Mouse (Mus musculus) kidney, postnatal 10 days (tissue): ENCODE measurements around the gene Olfr6.
"Not testable (repeated sequence)": the region's sequence is repeated elsewhere in the genome, so short reads cannot be mapped to it uniquely, and the experiment has no call there.

Source experiments
- DNase-seq: peaks from one replicate; pipeline ENCODE4 v3.0.0; 2021; ENCODE audit warnings: mixed read lengths

Olfr6 gene

GRCm38 (mm10) chr7:106963837-106964236 lies at the start of gene Olfr6:
Olfr6 (minus strand) TSS chr7:106963937.
- no peak for DNase-seq

DNA sequence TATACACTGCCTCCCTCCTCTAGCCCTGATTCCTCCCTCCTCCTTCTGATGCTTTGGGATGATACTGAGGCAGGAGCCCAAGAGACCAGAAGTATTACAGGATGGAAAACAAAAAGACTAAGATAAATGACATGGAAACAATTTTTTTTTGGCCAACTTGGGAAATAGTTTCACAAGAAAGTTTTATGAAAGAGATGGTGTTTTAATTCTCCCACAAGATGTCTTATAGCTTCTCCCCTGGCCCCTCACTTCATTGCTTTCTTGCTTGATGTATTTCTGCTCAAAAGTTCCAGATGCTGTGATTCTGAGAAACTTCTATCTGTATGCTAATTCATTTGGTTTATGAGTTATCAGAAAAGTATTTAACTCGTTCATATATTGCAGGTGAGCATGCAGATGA lies 42.2 kb upstream of the Olfr6 start, which contains the start of gene Olfr2:
TSS of gene Olfr2 (minus strand) at position 101 of the 400 bp plus-strand sequence.
- DNase-seq: no peak

DNA sequence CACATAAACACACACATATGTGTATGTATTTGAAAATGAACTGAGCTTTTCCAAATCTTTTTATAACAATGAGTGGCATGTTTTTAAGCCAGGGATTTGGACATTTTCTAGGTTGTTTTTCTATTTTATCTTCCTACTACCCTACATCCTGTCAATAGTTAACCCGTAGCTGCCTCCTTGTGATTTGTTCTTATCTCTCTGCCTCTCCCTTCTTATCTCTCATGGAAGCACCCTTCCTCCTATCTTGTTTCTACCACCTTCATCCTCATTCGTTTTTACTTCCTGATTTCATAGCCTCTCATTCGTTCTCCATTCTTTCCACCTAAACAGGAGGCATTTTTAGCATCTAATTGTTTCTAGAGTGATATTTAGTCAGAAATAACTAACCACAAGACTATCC lies 40.4 kb upstream of the Olfr6 start:
- no peak for DNase-seq

- DNase-seq: no peak
These were observed 37.1 kb upstream of the Olfr6 start for GRCm38 (mm10) chr7:107000798-107001197.

DNA sequence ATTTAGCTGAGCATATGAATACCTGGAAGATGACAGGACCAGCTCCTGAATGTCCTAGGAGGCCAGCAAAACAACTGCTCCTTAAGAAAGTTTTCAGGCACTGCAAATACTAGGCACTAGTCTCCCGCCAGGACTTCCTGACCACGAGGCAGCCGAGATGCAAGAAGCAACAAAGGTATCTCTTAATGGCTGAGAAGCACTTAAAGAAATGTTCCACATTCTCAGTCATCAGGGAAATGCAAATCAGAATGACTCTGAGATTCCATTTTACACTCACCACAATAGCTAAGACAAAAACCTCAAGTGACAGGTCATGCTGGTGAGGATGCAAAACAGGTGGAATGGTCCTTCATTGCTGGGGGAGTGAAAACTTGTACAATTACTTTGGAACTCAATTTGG lies 21.5 kb upstream of the Olfr6 start:
- DNase-seq: no peak

DNA sequence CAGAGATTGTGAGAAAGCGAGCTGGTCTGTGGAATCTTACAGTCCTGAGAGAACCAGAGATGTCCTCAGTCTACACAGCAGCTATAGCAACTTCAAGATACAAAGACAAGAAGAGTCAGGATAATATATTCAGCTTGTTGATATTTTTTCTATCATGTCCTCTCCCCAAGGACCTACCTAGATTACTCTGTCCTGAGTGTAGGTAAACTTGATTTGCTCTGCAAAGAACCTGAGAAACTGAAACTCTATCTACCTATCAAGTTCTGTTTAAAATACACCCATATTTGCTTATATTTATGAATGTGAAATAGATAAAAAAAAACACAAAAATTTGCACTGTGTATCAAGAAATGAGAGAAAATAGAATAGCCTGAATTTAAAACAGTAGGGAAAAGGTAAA lies 11.6 kb upstream of the Olfr6 start, which contains the start of gene Olfr711:
TSS of gene Olfr711 (minus strand) at position 101 of the 400 bp plus-strand sequence.
- no peak for DNase-seq

- not testable (repeated sequence) for DNase-seq
These were observed 3.8 kb upstream of the Olfr6 start for GRCm38 (mm10) chr7:106967503-106967902.

DNA sequence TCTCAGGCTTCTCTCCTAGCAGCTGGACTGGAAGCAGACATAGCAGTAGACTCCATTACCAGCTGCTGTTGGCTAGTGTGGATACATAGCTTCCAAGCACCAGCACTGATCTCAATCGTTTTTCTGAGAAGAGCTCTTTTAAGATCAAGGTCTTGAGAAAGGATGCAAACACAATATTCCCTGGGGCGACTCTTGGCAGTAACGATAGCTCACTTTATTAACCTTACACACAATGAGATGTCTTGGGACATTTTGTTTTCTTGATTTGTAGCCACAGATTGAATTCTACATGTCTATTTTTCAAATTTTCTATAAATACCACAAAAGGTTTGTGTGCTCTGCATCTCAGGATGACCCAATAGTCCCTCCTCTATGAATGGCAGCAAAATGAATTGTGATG lies 15.5 kb downstream of the Olfr6 start, which contains the start of gene Olfr710:
TSS of gene Olfr710 (minus strand) at position 101 of the 400 bp plus-strand sequence.
- DNase-seq: no peak

DNA sequence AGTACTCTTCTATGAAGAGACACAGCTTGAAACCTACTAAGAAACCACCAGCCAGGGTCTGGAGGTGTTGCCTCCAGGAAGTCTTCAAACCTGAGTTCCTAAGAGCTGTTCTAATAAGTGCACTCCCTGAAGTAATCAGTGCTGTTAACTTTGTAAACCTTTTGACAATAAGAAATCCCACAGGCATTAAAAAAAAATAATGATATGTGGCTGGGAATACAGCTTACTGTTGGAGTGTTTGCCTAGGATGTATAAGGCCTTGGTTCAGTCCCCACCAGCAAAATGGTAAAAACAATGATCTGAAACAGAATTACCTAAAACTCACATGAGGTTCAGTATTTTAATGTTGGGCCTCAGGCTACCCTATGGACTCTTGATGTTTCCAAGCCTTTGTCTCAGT lies 31.6 kb downstream of the Olfr6 start, which contains the start of gene Olfr709-ps1:
TSS of gene Olfr709-ps1 (minus strand) at position 101 of the 400 bp plus-strand sequence.
- no peak for DNase-seq

DNA sequence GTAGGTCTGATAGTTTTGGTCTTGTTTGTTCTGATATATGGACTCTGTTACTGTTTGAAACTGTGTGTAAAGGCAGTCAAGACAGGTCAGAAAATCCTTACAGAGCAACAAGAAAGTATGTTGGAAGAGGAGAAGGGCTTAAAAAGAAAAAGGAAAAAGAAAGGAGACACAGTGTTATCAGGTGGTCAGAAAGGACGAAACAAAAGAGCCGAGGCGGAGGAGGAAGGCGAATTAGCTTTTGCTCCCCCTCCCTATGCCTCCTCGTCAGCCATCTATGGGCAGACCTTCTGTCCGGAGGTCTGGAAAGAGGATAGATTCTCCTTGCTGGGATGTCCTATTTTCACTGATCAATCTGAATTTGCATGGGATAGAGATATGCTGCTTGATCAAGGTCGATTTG lies 42.8 kb downstream of the Olfr6 start:
- DNase-seq: peak; percentile 6

GRCm38 (mm10) chr7:106907676-106908075 lies 56.1 kb downstream of the Olfr6 start, which contains the start of gene Olfr1532-ps1:
Olfr1532-ps1 (plus strand) TSS chr7:106908001.
- no peak for DNase-seq
